Mouse (Mus musculus): ENCODE results near the gene Ache. TPM values are rescaled to one million over a fixed set of nuclear protein-coding genes. Genes with fewer than 3 reads are reported as not detected.

Ache gene
- polyA plus RNA-seq, 1 experiment, result 97.1 TPM

DNA sequence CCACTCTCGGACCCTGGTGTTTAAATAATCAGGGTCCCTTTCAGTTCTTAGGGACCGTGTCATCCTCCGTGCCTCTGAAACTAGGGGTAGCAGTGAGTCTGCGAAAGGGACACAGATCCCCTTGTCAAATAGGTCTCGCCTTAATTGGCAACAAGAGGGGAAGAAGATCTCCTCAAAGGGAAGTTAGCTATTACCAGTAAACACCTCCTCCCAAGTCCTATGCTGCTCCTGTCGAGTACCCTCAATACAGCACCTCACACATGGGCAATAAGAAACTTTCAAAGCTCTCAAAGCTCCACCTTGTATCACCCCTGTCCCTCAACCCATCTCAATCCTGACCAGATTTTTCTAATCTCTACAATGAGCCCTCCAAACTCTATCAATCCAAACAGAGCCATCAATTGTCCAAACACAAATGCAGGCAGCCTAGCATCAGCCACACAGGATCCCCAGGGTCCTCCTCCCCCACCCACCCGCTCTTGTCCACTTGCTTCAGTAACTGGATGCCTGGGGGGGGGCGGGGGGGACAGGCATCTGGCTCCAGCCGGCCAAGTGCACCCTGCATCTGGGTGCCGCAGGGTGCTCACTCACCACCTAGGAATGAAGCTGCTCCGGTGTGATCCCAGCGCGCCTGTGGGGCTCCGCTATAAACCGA lies 45.7 kb downstream of the Ache start:
- WGBS, result 11% methylated on average over 15 of the region's 15 CpGs

DNA sequence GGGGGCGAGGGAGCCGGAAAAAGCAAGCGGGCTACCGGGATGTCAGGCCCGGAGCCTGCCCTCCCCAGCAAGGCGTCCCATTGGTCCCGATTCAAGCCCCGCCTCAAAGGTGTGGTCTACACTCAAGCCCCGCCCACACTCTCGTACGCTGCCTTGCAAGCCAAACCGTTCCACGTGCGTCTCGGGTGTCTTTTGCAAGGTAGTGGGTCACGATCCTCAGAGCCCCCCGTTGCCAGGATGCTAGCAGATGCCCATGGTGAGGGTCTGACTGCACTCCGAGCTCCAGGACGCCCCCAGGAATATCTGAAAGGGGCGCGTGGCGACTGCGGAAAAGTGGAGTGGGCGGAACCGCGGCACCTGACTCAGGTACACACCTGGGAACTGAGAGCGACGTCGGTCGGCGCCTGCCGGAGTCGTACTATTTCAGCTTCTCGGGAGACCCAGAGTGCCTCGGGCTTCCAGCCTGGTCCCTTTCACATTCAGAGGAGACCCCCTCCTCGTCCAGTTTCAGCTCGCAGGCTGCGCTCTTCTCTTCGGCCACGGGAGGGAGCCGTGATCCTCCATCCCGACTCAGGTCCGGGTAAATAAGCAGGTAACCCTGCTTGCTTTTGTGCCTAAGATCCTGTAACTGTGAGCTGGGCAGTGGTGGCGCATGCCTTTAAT lies 46.3 kb downstream of the Ache start, which contains the start of gene Slc12a9:
Gene Slc12a9 (minus strand): TSS at position 86 of the 663 bp plus-strand sequence.
- Histone ChIP-seq H3K27ac (ENCODE audit: control insufficient read depth, insufficient read depth, low read length) (no peak within 1 kb of the TSS), H3K27me3 (ENCODE audit: control insufficient read depth, insufficient read depth, low read length) (no peaks in the 10 kb centered on the region), H3K4me1 (replicated peaks; ENCODE audit: control insufficient read depth, insufficient read depth, low read length) (peaks cover 18% of the 10 kb centered on the region), H3K36me3 (ENCODE audit: control insufficient read depth, insufficient read depth, low read length) (no peaks in the 10 kb centered on the region), H3K4me3 (ENCODE audit: control insufficient read depth, insufficient read depth, low read length) (peak within 1 kb of the TSS; percentile 82)
- peak; percentile 97 for DNase-seq
- under 1% methylated on average over 44 of the region's 44 CpGs for WGBS
- TF ChIP-seq POLR2A (IDR thresholded peaks at IDR 0.05; ENCODE audit: control insufficient read depth, extremely low read depth, insufficient read depth, low read length, poor library complexity) (peak; percentile 34), CTCF (IDR thresholded peaks at IDR 0.05; ENCODE audit: borderline replicate concordance, control insufficient read depth, extremely low read depth, insufficient read depth, low read length, poor library complexity) (peak; percentile 78)

More for the DNA sequence above, 45.7 kb downstream of the Ache start:
- H3K27ac ChIP-seq (ENCODE audit: control insufficient read depth, insufficient read depth, low read length), result no peak overlapping the region
- peaks cover 16% of the 10 kb centered on the region for H3K4me1 ChIP-seq (replicated peaks; ENCODE audit: control insufficient read depth, insufficient read depth, low read length)
- no peak for DNase-seq
- TF ChIP-seq CTCF (IDR thresholded peaks at IDR 0.05; ENCODE audit: borderline replicate concordance, control insufficient read depth, extremely low read depth, insufficient read depth, low read length, poor library complexity), result no peak
- TF ChIP-seq POLR2A (IDR thresholded peaks at IDR 0.05; ENCODE audit: control insufficient read depth, extremely low read depth, insufficient read depth, low read length, poor library complexity), result no peak
- H3K36me3 ChIP-seq (ENCODE audit: control insufficient read depth, insufficient read depth, low read length), result no peaks in the 10 kb centered on the region
- H3K27me3 ChIP-seq (ENCODE audit: control insufficient read depth, insufficient read depth, low read length), result no peaks in the 10 kb centered on the region
- H3K4me3 ChIP-seq (ENCODE audit: control insufficient read depth, insufficient read depth, low read length), result peak overlapping the region; percentile 82

DNA sequence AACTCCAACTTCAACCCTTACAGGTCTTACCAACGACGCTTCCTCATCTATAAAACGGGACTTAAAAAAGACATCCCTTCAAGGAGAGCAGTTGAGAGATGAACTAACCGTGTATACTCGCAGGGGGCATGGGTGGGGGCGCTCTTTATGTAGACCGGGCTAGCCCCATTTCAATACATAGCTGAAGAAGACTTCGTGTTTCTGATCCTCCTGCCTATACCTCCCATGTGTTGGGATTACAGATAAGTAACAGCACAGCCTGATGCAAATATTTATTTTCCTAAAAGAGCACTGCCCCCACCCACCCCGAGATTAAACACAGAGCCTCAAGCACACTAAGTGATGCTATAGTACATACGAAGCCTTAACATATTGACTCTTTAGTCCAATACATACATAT lies 47.0 kb downstream of the Ache start:
- TF ChIP-seq POLR2A (IDR thresholded peaks at IDR 0.05; ENCODE audit: control insufficient read depth, extremely low read depth, insufficient read depth, low read length, poor library complexity), result no peak
- no peak for TF ChIP-seq CTCF (IDR thresholded peaks at IDR 0.05; ENCODE audit: borderline replicate concordance, control insufficient read depth, extremely low read depth, insufficient read depth, low read length, poor library complexity)
- Histone ChIP-seq H3K4me3 (ENCODE audit: control insufficient read depth, insufficient read depth, low read length) (no peak overlapping the region), H3K36me3 (ENCODE audit: control insufficient read depth, insufficient read depth, low read length) (no peaks in the 10 kb centered on the region), H3K27me3 (ENCODE audit: control insufficient read depth, insufficient read depth, low read length) (no peaks in the 10 kb centered on the region), H3K4me1 (replicated peaks; ENCODE audit: control insufficient read depth, insufficient read depth, low read length) (peaks cover 24% of the 10 kb centered on the region), H3K27ac (ENCODE audit: control insufficient read depth, insufficient read depth, low read length) (no peak overlapping the region)
- 46% methylated on average over 10 of the region's 10 CpGs for WGBS
- no peak for DNase-seq

DNA sequence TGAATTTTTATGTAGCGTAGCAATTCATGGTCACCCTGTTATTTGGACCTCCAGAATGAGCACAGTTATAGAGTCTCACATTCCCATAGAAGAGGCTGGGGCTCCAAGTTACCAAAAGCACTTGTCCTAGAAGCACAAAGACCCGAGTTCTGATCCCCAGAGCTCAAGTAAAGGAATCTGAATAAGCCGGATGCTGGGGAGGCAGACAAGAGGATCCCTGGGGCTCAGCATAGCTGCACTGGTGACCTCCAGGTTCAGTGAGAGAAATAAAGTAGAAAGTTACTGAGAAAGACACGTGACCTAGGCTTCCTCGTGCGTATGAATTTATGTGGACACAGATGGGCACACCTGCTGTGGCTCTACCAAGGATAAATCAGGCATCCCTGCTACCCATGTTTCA lies 47.7 kb downstream of the Ache start:
- no peaks in the 10 kb centered on the region for H3K36me3 ChIP-seq (ENCODE audit: control insufficient read depth, insufficient read depth, low read length)
- H3K4me3 ChIP-seq (ENCODE audit: control insufficient read depth, insufficient read depth, low read length), result no peak overlapping the region
- DNase-seq, result no peak
- H3K27ac ChIP-seq (ENCODE audit: control insufficient read depth, insufficient read depth, low read length), result no peak overlapping the region
- TF ChIP-seq CTCF (IDR thresholded peaks at IDR 0.05; ENCODE audit: borderline replicate concordance, control insufficient read depth, extremely low read depth, insufficient read depth, low read length, poor library complexity), result no peak
- TF ChIP-seq POLR2A (IDR thresholded peaks at IDR 0.05; ENCODE audit: control insufficient read depth, extremely low read depth, insufficient read depth, low read length, poor library complexity), result no peak
- peaks cover 25% of the 10 kb centered on the region for H3K4me1 ChIP-seq (replicated peaks; ENCODE audit: control insufficient read depth, insufficient read depth, low read length)
- 93% methylated on average over 6 of the region's 6 CpGs for WGBS
- no peaks in the 10 kb centered on the region for H3K27me3 ChIP-seq (ENCODE audit: control insufficient read depth, insufficient read depth, low read length)

DNA sequence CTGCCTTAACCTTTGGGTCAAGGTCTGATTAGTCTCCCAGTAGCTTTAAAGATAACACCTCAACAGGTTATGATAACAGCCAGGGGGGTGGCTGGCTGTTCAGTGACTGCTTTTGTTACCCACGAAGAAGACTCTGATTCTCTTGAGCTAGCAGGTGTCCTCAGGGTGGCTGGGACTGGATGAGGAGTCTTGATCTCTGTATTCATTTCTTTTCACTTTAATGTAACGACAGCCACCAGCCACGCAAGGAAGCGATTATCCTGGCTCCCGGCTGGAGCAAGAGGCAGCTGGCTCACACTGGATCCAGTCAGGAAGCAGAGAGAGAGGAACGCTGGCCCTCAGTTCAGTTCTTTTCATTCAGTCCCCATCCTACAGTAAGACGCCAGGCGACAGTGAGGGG lies 49.9 kb downstream of the Ache start:
- Histone ChIP-seq H3K4me1 (replicated peaks; ENCODE audit: control insufficient read depth, insufficient read depth, low read length) (peaks cover 22% of the 10 kb centered on the region), H3K36me3 (ENCODE audit: control insufficient read depth, insufficient read depth, low read length) (no peaks in the 10 kb centered on the region), H3K4me3 (ENCODE audit: control insufficient read depth, insufficient read depth, low read length) (no peak overlapping the region), H3K27ac (ENCODE audit: control insufficient read depth, insufficient read depth, low read length) (no peak overlapping the region), H3K27me3 (ENCODE audit: control insufficient read depth, insufficient read depth, low read length) (no peaks in the 10 kb centered on the region)
- no peak for DNase-seq
- no peak for TF ChIP-seq POLR2A (IDR thresholded peaks at IDR 0.05; ENCODE audit: control insufficient read depth, extremely low read depth, insufficient read depth, low read length, poor library complexity)
- no peak for TF ChIP-seq CTCF (IDR thresholded peaks at IDR 0.05; ENCODE audit: borderline replicate concordance, control insufficient read depth, extremely low read depth, insufficient read depth, low read length, poor library complexity)
- WGBS, result 92% methylated on average over 8 of the region's 8 CpGs

DNA sequence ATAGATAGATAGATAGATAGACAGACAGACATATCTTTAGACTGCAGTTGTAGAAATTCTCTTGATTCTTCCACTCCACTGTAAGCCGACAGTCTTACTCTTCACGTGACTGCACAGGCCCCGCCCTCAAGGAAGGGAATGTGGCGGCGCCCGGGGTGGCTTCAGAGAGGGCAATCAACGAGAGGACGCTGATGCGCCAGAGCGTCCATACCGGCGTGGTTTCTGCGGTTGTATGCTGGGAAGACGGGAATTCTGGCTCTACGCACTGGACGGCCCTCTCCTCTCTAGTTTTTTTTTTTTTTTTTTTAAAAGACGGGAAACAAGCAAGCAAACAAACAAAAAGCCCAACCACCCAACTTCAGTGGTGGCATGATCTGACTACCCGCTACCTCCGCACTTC lies 50.9 kb downstream of the Ache start:
- no peak overlapping the region for H3K27ac ChIP-seq (ENCODE audit: control insufficient read depth, insufficient read depth, low read length)
- H3K4me3 ChIP-seq (ENCODE audit: control insufficient read depth, insufficient read depth, low read length), result peak overlapping the region; percentile 37
- H3K4me1 ChIP-seq (replicated peaks; ENCODE audit: control insufficient read depth, insufficient read depth, low read length), result peaks cover 12% of the 10 kb centered on the region
- no peak for TF ChIP-seq CTCF (IDR thresholded peaks at IDR 0.05; ENCODE audit: borderline replicate concordance, control insufficient read depth, extremely low read depth, insufficient read depth, low read length, poor library complexity)
- no peak for TF ChIP-seq POLR2A (IDR thresholded peaks at IDR 0.05; ENCODE audit: control insufficient read depth, extremely low read depth, insufficient read depth, low read length, poor library complexity)
- peak; percentile 83 for DNase-seq
- no peaks in the 10 kb centered on the region for H3K36me3 ChIP-seq (ENCODE audit: control insufficient read depth, insufficient read depth, low read length)
- WGBS, result under 1% methylated on average over 19 of the region's 19 CpGs
- no peaks in the 10 kb centered on the region for H3K27me3 ChIP-seq (ENCODE audit: control insufficient read depth, insufficient read depth, low read length)
